Mouse (Mus musculus) urinary bladder, adult 2 months (tissue): ENCODE data around the gene Ubac2. TPM values are rescaled to one million over a fixed set of nuclear protein-coding genes. Genes with fewer than 3 reads are reported as not detected.

ENCODE experiments used
- DNase-seq: peaks from one replicate; pipeline ENCODE4 v3.0.0; 2022; ENCODE audit warnings: low spot score
- polyA plus RNA-seq: library from polyadenylated mRNA; depleted of rRNA; stranded (reverse); fragments of >200 nt; gene quantifications from 2 replicates; pipeline ENCODE4 v1.2.3, GENCODE M21; 2012

Ubac2 gene
- polyA plus RNA-seq, 1 experiment, result 32.3 TPM

DNA sequence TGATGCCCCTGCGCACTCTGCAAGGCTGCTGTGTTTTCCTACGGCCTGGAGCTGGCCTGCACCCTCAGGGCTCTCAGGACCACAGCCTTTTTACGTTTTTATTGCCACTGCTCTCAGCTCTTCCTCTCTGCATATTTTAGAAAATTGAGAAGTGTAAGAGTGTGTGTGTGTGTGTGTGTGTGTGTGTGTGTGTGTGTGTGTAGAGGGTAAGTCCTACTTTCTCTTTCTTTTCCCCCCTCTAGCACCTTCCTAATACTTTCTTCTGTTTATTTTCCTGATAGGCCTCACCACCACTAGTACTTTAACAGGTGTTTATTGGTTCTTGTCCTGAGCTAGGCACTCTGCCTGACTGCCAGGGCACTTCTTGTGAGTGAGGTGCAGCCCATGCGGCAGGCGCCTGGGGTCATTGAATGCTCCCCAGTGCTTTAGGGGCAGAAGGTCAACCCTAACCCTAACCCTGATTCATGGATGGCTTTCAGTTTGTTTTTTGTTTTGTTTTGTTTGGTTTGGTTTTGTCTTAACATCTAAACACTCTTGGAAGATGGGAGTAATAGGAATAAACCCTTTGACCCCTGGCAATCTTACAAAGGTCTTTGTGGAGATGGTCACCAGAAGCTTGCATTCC is 16.2 kb downstream of the Ubac2 start:
- DNase-seq, result no peak

DNA sequence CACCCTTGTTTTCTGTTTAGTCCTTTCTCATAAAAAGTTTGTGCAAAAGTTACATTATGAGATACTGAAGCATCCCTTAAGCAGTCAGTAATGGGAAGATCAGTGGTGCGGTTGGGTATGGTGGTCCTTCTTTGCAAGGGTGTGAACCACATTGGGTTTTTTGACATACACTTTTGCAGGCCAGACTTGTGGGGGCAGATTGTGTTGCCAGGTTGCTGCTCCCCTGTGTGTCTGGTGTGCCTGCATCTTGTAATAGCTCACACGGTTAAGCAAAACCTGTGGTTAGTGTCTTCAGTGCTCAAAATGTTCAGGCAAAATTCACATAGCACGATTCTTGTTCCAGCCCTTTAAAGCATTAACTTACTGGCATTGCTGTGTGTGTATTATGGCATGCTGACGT is 16.9 kb downstream of the Ubac2 start:
- no peak for DNase-seq

DNA sequence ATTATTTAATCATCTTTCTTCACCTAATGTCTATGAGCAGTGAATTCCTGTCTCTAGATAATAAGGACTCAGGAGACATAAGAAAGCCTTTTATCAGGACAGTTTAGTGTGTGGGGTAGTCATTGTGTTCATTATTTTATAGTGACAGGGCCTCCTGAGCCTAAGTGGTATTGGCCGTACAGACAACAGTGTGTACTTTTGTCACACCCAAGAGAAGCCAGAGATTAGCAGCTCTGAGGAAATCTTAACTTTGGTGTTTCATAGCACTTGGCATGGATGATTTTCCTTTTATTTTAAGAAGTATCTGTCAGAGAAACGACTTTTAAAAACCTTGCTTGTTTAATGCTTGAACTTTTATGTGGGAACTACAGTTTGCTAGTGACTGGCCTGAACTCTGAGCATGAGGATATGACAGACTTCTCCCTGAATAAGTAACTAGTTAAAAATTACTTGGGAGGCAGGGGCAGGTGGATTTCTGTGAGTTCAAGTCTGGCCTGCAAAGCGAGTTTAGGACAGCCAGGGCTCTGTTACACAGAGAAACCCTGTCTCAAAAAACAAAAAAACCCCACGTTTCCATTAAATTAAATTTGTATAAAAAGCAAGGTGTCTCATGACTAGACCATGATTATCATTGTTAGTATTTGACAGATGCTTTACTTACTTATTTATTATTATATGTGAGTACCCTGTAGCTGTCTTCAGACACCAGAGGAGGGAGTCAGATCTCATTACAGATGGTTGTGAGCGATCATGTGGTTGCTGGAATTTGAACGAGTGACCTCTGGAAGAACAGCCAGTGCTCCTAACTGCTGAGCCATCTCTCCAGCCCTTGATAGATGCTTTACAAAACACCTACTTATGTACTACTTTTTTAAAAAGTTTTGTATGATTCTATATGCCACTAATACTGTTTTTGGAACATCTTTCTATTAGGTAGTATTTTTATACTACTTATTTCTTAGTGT is 18.0 kb downstream of the Ubac2 start:
- DNase-seq, result no peak

DNA sequence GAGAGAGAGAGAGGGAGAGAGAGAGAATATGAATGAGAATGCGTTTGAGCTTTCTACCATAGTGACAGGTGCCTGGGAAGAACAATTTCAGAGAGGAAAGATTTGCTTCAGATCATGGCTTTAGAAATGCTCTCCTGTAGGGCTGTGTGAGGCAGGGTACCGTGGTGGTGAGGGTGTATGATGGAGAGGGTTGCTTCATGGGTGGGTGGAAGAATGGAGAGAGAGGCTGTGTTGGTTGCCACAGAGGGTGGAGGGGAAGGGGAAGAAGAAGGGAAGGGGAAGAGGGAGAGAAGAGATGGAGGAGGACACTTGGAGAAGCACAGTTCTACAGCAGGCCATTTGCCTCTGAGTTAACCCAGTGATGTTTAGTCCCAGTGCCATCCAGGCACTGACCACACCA is 19.4 kb downstream of the Ubac2 start:
- no peak for DNase-seq

DNA sequence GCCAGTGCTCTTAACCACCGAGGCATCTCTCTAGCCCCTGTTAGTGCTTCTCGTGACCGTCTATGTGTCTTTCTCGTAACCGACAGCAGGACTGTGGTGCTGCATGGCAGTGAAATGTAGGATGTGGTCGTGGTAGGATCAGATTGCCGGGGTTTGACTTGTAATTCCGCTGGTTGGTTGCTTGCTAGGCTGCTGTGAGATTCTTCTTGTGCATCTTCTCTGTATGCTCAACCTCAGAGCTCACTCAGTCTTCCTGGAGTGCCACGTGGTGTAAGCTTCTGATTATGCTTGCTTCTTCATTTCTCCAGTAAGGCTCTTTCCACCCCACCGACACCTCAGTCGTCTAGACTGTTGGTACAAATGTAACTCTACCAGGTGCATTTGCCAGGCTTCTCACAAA is 20.1 kb downstream of the Ubac2 start:
- no peak for DNase-seq

DNA sequence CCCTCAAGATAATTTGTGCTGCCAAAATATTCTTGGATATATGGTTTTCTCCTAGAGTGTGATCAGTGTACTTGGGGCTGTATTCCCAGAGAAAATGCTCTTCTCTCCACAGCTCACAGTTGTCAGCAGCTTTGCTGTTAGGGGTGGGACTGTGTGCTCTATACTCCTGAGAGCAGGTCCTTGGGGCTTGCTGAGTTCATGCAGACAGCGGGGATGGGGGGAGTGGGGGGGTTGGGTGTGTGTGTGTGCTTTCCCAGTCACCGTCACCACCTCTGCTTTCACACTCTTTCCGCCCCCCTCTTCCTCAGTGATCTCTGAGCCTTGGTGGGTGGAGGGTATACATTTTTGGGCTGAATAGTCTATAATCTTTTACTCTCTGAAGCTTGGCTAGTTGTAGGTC is 20.7 kb downstream of the Ubac2 start:
- DNase-seq, result no peak

DNA sequence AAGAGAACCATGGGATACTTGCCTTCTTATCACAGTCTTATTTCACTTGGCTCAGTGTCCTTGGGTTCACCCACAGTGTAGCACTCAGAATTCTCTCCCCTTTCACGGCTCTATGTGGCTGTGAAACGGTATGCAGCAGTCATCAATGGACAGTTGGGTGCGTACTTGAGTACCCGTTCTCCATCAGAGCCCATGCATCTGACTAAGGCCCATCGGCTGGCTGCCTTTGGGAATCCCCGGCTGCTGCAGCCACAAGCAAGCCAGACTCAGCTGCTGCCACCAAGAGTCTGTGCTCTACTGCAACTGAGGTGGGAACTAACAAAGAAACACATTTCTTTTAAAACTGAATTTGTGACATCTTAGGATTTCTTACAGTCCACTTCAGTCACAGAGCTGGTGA is 23.1 kb downstream of the Ubac2 start:
- no peak for DNase-seq

DNA sequence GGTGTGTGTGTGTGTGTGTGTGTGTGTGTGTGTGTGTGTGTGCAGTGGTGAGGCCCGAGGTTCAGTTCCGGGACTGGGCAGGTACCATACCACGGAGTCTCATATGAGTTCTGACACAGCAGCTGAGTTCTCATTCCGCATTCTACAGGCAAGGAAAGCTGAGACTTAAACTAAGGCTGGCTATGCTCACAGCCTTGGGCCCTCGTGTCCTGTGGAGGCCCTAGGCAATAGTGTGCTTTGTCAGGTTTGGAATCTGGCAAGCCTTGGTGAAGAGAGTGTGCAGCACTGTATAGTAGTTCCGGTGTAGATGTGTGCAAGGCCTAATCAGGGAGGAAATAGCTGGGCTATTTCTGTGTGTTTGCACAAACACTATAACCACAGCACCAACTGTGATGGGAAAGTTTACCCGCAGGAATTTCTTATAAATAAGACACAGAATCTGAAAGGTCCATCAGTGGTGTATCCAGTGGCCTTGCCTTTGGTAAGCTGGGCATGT is 25.0 kb downstream of the Ubac2 start:
- DNase-seq, result no peak

DNA sequence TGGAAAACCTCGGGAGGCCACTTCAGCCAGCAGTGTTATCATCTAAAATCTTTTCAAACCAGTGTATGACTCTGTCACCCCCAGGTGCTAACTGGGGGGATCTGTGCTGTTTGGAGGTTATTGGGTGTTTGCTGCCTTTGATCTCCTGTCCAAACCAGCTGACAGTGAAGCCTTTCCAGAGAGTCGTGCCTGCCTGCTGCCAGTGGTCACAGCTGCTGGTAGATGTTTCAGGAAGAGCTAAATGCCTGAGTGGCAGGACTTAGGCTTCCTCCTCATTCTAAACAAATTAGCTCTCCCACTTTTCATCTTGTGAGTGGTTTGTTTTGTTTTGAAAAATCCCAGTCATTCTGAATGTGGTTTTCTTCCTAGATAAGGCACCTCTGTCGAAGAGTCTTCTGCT is 26.3 kb downstream of the Ubac2 start:
- no peak for DNase-seq

DNA sequence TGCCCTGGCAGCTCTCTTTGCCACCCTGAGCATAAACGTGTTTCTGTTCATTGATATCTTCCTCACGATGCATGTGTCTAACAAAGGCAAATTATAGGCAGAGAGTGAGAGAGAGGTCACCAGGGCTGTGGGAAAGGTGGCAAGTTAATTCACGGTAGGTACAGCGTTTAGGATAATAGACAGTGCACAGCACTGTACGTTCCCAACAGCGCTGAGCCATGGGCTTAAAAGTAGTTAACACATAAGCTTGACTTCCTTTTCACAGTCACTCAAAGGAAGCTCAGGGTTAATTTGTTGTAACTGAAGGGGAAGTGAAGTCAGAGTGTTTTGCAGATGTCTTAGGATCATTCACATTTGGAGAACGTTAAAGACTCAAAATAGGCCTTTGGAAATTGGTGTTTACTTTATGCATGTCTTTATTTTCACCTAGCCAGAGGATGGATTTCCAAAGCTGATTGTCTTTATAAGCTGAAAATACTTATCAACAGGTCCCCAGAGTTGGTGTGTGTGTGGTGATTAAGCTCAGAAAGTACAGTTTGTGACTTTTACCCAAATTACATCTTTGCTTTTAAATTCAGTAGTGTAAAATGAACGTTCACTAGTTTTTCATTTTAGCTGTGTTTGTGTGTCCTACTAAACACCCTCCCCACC is 28.0 kb downstream of the Ubac2 start:
- DNase-seq, result no peak

DNA sequence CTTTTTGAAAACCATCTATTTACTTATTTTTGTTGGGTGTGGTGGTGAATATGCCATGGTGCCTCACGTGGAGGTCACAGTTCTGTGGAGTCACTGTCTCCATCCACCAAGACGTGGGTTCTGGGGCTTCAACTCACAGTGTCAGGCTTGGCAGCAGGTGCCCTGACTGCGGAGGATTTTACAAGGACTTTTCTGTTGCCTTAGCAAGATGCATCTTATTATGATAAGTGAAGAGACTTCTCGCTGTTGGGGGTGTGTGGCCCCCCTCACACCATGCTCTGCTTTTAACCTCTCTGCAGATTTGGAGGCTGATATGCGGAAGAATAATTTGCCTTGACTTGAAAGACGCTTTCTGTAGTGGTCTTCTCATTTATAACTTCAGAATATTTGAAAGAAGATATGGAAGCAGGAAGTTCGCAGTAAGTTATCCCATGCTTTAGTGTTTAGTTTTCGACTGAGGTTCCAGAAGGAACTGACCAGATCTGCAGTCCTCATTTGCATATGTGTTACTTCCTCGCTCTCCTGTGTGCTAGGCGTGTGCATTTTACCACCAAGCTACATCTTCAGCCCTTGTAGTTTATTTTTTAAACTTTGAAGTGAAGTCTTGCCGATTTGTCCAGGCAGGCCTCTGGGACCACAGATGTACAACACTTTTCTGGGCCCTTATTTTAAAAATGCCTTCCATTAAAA is 28.7 kb downstream of the Ubac2 start:
- no peak for DNase-seq

DNA sequence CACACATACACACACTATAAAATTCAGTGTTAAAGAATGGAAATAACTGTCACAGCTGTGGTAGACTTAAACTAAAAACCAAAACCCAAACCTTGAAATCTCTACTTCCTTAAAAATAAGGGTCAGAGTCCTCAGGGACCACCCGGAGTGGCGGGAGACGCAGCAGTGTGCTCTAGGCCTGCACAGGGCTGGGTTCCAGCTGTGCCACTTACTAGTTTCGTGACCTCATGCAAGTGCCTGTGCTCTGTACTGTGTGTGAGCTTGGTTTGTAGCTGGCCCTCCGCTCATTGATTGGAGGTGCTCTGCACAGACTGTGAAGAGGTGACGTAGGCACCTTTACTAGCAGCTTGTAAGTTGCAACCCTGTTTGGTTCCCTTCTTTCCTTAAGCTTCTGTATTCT is 31.4 kb downstream of the Ubac2 start:
- DNase-seq, result no peak

DNA sequence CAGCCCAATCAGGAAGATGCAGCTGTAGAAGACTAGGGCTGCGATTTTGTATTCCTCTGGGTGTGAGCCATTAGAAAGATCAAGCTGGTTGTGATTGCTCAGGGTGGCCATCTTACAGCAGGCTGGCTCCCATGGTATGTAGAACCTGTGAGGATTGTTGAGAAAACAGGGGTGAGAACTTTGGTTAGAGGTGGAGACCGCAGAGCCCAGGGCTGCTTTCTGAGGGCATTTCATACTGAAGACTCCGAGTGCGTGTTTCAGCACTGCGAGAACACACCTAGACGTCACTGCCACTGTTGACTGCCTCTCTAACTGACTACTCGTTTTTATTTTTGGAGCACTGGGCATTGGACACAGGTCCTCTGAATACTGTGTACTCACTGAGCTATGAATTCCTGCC is 34.1 kb downstream of the Ubac2 start:
- DNase-seq, result no peak

DNA sequence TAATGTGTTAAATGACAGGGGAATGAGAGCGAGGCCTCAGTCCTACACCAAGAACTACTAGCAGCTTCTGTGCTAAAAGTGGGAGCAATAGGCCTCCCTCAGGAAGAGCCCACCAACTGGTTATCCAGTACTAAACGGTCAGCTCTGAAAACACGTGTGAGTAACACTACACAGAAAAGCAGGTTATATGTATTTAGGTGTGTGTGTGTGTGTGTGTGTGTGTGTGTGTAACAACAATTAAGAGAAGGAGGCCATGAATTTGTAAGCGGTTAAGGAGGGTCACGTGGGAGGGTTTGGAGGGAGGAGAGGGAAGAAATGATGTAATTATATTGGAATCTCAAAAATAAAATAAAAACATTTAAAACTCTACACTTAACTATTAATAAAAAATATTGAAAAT is 36.7 kb downstream of the Ubac2 start:
- DNase-seq, result no peak

DNA sequence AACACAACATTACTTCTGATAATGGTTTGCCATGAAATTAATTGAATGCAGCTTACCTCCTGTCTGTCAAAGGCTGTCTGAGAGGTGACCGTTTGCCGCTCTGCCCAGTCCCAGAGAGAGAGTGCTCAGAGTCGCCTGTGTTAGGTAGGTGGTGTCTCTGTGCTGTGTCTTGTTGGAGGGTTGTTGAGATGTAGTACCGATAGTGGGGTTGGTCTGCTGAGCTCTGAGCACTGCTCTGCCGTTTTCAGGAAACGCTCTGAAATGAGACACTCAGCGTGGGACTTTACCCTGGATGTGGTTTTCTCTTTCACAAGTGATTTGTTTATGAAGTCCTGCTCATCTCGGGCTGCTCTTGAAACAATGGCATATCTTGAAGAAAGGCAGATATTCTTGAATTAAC is 37.2 kb downstream of the Ubac2 start, which contains the start of gene Gpr18:
Gene Gpr18 (minus strand): TSS at position 161 of the 400 bp plus-strand sequence.
- no peak for DNase-seq

DNA sequence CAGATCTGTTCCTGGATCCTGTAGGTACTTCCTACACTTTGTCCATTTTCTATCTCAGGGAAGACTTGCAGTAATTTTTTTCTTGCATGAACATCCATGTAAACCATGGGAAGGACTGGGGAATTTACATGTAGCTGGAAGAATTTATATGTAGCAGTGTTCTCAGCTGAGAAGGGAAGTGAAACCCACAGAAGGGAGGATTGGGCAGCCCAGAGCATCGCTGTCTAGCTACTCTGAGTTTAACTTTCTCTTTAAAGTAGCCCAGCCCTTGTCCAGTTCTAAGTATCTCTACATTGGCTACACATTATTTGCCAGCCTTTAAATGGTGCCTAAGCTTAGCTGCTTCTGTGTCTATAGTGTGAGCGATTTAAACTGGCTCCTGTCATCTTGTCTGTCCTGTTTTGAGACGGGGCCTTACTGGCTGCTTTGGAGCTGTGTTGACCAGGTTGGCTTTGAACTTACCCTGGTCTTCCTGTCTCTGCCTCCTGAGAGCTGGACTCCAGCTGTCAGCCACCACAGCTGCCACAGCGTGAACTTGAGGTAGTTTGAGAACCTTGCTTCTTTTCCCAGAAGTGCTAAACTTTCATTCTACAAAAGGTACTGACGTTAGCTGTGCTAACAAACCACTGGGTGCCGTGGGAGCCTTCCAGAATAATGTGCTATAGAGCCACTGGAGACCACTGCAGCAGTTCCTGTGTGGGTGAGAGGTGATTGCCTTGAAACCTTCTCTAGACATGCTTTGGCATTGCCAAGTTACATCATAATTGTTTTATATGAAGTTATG is 38.1 kb downstream of the Ubac2 start:
- DNase-seq, result no peak

DNA sequence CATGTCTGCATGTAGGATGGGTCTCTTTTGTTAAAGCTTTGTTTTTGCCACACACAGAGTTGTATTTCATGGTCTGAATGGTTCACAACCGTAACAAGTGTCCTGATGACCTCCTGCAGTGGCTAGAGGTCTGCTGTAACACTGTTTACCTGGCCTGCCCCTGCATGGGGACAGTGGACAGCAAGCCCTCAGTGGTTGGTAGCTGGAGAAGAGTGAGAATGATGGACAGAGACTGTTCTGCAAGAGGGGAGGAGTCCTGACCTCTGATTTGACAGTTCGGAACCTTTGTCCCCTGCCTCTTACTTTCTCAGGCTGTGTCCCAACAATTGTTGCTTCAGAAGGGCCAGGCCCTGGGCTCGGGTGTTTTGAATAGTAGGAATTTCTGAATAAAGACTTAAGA is 39.8 kb downstream of the Ubac2 start:
- DNase-seq, result no peak

DNA sequence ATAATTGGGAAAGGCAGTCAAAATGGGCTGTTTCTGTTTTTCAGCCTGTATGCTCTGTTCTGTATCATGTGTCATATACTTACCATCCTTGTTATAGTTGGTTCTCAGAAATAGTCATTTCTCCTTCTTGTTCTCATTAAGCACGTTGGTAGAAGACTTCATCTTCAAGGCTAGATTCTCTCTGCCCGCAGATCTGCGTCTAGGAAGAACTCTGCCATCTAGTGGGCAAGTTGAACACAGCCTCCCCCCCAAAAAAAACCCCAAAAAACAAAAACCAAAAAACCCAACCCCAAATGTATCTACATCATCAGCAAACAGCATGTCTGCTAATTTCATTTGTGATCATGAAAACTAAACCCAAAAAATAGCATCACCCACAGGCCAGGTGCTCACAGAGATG is 41.3 kb downstream of the Ubac2 start:
- DNase-seq, result no peak

DNA sequence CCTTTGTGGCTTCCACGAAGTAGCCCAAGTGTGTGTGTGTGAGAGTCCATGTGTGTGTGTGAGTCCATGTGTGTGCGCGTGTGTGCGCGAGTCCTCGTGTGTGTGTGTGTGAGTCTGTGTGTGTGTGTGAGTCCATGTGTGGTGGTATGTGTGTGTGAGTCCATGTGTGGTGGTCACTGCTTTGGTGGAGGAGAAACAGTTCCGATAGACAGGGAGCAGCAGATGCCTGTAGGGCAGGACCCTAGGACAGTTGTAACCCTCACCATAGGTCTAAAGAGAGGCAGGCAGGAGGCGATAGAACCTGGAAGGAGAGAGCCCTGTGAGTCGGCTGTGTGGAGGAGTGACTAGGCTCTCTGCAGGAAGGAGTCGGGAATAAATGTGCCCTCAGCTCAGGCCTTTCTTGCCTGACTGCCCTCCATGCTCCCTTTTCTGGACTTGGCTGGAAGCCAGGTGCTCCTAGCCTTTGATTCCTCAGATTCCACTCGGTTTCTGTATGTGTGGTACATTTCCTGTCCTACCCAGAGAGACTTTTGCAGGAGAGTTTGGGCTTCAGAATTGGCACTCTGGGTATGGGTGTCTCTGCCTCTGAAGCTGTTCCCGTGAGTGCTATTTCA is 42.2 kb downstream of the Ubac2 start:
- DNase-seq, result no peak

DNA sequence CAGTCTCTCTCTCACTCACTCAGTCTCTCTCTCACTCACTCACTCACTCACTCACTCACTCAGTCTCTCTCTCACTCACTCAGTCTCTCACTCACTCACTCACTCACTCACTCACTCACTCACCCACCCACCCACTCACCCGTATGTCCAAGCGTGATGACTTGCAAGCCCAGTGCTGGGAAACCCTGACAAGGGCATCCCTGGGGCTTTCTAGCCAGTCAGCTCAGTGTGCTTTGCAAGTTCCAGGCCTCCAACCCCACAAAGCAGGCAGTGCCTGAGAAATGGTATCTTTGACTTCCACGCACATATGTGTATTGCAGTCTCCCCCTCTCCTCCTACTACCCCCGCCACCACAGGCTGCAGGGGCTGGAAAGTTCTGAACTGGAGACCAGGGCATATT is 43.6 kb downstream of the Ubac2 start:
- DNase-seq, result no peak

DNA sequence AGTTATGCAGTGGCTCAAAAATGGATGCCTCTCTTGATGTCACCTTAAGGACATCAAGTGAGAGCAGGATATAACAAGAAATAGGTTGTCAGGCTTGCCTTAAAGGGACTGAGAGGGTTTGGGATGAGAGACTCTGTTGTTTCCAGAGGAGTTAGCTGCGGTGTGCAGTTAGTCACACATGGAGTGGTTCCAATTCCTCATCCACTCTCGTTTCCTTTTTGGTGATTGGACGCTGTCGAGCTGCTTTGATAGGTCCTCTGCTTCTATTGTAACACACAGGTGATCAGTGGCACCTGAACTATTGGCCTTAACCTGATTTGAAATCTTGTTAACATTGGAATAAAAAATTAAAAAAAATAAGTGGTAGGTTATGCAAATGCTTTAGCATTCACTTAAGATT is 44.3 kb downstream of the Ubac2 start:
- no peak for DNase-seq
